Mouse (Mus musculus): ENCODE measurements at regions not wholly inside any gene's neighbourhood (a gene's known extent, or its start where the extent isn't known, plus 50 kb on each side); places are given as distances from the start of the nearest gene placed in this dataset.
"Not testable (repeated sequence)": the region's sequence is repeated elsewhere in the genome, so short reads cannot be mapped to it uniquely, and the experiment has no call there.

DNA sequence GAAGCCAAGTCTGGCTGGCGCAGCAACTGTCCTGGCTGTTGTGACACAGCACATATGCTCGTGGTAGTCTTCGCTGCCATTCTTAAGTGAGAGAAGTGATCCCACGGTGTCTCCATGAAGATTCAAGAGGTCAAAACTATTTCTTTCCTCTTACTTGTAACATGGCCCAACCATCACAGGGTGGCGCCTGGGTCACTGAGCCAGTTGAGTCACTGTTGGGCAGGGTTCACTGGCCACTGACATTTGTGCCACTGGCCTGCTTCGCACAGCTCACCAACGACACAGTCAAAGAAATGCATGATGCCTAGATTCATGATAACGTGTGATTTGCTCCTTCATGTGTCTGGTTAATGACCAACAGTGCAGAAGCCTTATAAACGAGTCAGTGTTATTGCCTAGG lies 179.9 kb downstream of the Cdca7 start:
- Histone ChIP-seq H3K4me3 (ENCODE audit: low read depth, low read length) (no peak overlapping the region), H3K36me3 (ENCODE audit: control insufficient read depth, insufficient read depth, low read length) (no peaks in the 10 kb centered on the region), H3K9ac (replicated peaks; ENCODE audit: low read depth, low read length) (no peak overlapping the region), H3K27me3 (ENCODE audit: control insufficient read depth, insufficient read depth, low read length) (no peaks in the 10 kb centered on the region), H3K4me1 (ENCODE audit: control insufficient read depth, insufficient read depth, low read length) (no peaks in the 10 kb centered on the region), H3K4me2 (ENCODE audit: low read depth, low read length) (no peak overlapping the region), H3K27ac (ENCODE audit: low read depth, low read length) (no peak overlapping the region), H3K9me3 (ENCODE audit: control insufficient read depth, low read length) (no peaks in the 10 kb centered on the region)
- ATAC-seq (ENCODE audit: low read depth): no peak
- 75% methylated on average over 9 of the region's 9 CpGs for WGBS

GRCm38 (mm10) chr2:72657101-72657920 lies 181.4 kb downstream of the Cdca7 start:
- Histone ChIP-seq H3K9ac (replicated peaks; ENCODE audit: low read depth, low read length) (no peak overlapping the region), H3K4me3 (ENCODE audit: low read depth, low read length) (no peak overlapping the region), H3K27ac (ENCODE audit: low read depth, low read length) (no peak overlapping the region), H3K36me3 (ENCODE audit: control insufficient read depth, insufficient read depth, low read length) (no peaks in the 10 kb centered on the region), H3K4me2 (ENCODE audit: low read depth, low read length) (no peak overlapping the region), H3K27me3 (ENCODE audit: control insufficient read depth, insufficient read depth, low read length) (no peaks in the 10 kb centered on the region), H3K9me3 (ENCODE audit: control insufficient read depth, low read length) (no peaks in the 10 kb centered on the region), H3K4me1 (ENCODE audit: control insufficient read depth, insufficient read depth, low read length) (no peaks in the 10 kb centered on the region)
- 69% methylated on average over 10 of the region's 10 CpGs for WGBS
- no peak for ATAC-seq (ENCODE audit: low read depth)

GRCm38 (mm10) chr2:72662396-72662795 lies 186.4 kb downstream of the Cdca7 start:
- Histone ChIP-seq H3K36me3 (ENCODE audit: control insufficient read depth, insufficient read depth, low read length) (no peaks in the 10 kb centered on the region), H3K27ac (ENCODE audit: low read depth, low read length) (no peak overlapping the region), H3K4me3 (ENCODE audit: low read depth, low read length) (no peak overlapping the region), H3K9me3 (ENCODE audit: control insufficient read depth, low read length) (no peaks in the 10 kb centered on the region), H3K4me1 (ENCODE audit: control insufficient read depth, insufficient read depth, low read length) (no peaks in the 10 kb centered on the region), H3K27me3 (ENCODE audit: control insufficient read depth, insufficient read depth, low read length) (no peaks in the 10 kb centered on the region), H3K9ac (replicated peaks; ENCODE audit: low read depth, low read length) (no peak overlapping the region), H3K4me2 (ENCODE audit: low read depth, low read length) (no peak overlapping the region)
- ATAC-seq (ENCODE audit: low read depth): no peak
- WGBS: 89% methylated on average over 7 of the region's 7 CpGs

- Histone ChIP-seq H3K9ac (replicated peaks; ENCODE audit: low read depth, low read length) (no peak overlapping the region), H3K4me2 (ENCODE audit: low read depth, low read length) (no peak overlapping the region), H3K27ac (ENCODE audit: low read depth, low read length) (no peak overlapping the region), H3K9me3 (ENCODE audit: control insufficient read depth, low read length) (no peaks in the 10 kb centered on the region), H3K4me1 (ENCODE audit: control insufficient read depth, insufficient read depth, low read length) (no peaks in the 10 kb centered on the region), H3K4me3 (ENCODE audit: low read depth, low read length) (no peak overlapping the region), H3K27me3 (ENCODE audit: control insufficient read depth, insufficient read depth, low read length) (no peaks in the 10 kb centered on the region), H3K36me3 (ENCODE audit: control insufficient read depth, insufficient read depth, low read length) (no peaks in the 10 kb centered on the region)
- no peak for ATAC-seq (ENCODE audit: low read depth)
- WGBS: 66% methylated on average over 8 of the region's 8 CpGs
Observed at GRCm38 (mm10) chr2:72662979-72663780, 187.2 kb downstream of the Cdca7 start.

- not testable (repeated sequence) for H3K4me1 ChIP-seq (ENCODE audit: control insufficient read depth, insufficient read depth, low read length); H3K9me3 ChIP-seq (ENCODE audit: control insufficient read depth, low read length); ATAC-seq (ENCODE audit: low read depth); H3K4me2 ChIP-seq (ENCODE audit: low read depth, low read length); H3K36me3 ChIP-seq (ENCODE audit: control insufficient read depth, insufficient read depth, low read length); H3K27ac ChIP-seq (ENCODE audit: low read depth, low read length); H3K4me3 ChIP-seq (ENCODE audit: low read depth, low read length); H3K9ac ChIP-seq (replicated peaks; ENCODE audit: low read depth, low read length); H3K27me3 ChIP-seq (ENCODE audit: control insufficient read depth, insufficient read depth, low read length)
- WGBS: 96% methylated on average over 16 of the region's 16 CpGs
Observed at GRCm38 (mm10) chr2:72667396-72667795, 191.4 kb downstream of the Cdca7 start.

GRCm38 (mm10) chr2:72672908-72673901 lies 197.2 kb downstream of the Cdca7 start:
- H3K4me2 ChIP-seq (ENCODE audit: low read depth, low read length): no peak overlapping the region
- H3K4me1 ChIP-seq (ENCODE audit: control insufficient read depth, insufficient read depth, low read length): no peaks in the 10 kb centered on the region
- no peaks in the 10 kb centered on the region for H3K9me3 ChIP-seq (ENCODE audit: control insufficient read depth, low read length)
- no peak for ATAC-seq (ENCODE audit: low read depth)
- H3K36me3 ChIP-seq (ENCODE audit: control insufficient read depth, insufficient read depth, low read length): no peaks in the 10 kb centered on the region
- H3K27ac ChIP-seq (ENCODE audit: low read depth, low read length): no peak overlapping the region
- H3K9ac ChIP-seq (replicated peaks; ENCODE audit: low read depth, low read length): no peak overlapping the region
- WGBS: 28% methylated on average over 13 of the region's 13 CpGs
- H3K27me3 ChIP-seq (ENCODE audit: control insufficient read depth, insufficient read depth, low read length): no peaks in the 10 kb centered on the region
- H3K4me3 ChIP-seq (ENCODE audit: low read depth, low read length): no peak overlapping the region

DNA sequence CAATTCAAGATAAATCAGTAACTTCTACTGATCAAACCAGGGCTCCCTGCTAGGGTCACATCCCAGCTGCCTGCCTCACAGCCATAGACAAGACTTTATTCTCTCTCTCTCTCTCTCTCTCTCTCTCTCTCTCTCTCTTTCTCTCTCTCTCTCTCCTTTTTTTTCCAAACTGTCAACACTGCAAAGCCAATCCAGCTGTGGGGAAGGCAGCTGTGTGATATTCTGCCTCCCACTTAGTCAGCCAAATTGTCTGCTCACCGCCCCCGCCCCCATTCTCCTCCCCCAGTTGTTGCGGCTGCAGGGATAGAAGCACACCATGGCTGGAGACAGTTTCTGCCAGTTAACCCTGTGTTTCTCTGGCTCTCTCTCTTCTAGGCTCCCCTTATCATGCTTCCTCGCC lies 198.3 kb downstream of the Cdca7 start:
- Histone ChIP-seq H3K27ac (ENCODE audit: low read depth, low read length) (no peak overlapping the region), H3K4me2 (ENCODE audit: low read depth, low read length) (no peak overlapping the region), H3K36me3 (ENCODE audit: control insufficient read depth, insufficient read depth, low read length) (no peaks in the 10 kb centered on the region), H3K9ac (replicated peaks; ENCODE audit: low read depth, low read length) (no peak overlapping the region), H3K27me3 (ENCODE audit: control insufficient read depth, insufficient read depth, low read length) (no peaks in the 10 kb centered on the region), H3K4me3 (ENCODE audit: low read depth, low read length) (no peak overlapping the region), H3K4me1 (ENCODE audit: control insufficient read depth, insufficient read depth, low read length) (no peaks in the 10 kb centered on the region), H3K9me3 (ENCODE audit: control insufficient read depth, low read length) (no peaks in the 10 kb centered on the region)
- WGBS: 6% methylated on average over 4 of the region's 4 CpGs
- ATAC-seq (ENCODE audit: low read depth): no peak

DNA sequence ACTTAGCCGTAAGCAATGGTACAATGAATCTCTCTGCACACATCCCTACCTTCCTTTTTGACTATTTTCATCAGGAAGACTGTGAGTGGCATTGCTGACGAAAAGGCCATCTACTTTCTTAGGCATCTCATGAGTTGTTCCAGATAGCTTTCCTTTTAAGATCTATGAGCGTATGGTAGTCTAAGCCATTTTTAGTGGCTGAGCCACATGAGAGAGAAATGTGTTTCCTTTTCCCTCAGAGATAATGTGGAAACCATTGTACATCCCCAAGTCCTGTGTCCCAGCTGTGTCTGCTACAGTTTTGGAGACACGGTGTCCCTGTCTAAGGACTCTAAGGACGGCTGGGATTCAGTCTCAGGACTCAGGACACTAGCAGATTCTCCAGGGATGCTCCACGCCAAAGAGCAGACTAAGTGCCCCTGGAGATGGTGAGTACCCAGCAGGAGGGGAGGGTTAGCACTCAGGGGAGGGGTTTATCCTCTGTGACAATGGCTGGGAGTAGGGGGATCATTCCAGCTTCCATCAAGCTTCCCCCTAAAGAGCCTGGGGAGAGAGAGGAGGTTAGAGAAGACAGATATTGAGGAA lies 199.0 kb downstream of the Cdca7 start:
- Histone ChIP-seq H3K9ac (replicated peaks; ENCODE audit: low read depth, low read length) (no peak overlapping the region), H3K27ac (ENCODE audit: low read depth, low read length) (no peak overlapping the region), H3K36me3 (ENCODE audit: control insufficient read depth, insufficient read depth, low read length) (no peaks in the 10 kb centered on the region), H3K9me3 (ENCODE audit: control insufficient read depth, low read length) (no peaks in the 10 kb centered on the region), H3K4me3 (ENCODE audit: low read depth, low read length) (no peak overlapping the region), H3K4me1 (ENCODE audit: control insufficient read depth, insufficient read depth, low read length) (no peaks in the 10 kb centered on the region), H3K4me2 (ENCODE audit: low read depth, low read length) (no peak overlapping the region), H3K27me3 (ENCODE audit: control insufficient read depth, insufficient read depth, low read length) (no peaks in the 10 kb centered on the region)
- no peak for ATAC-seq (ENCODE audit: low read depth)
- 60% methylated on average over 6 of the region's 6 CpGs for WGBS
